Mouse (Mus musculus) E14TG2a.4 (cell line): ENCODE results near the gene Defb23.

Source experiments
- H3K27me3 ChIP-seq: 2 replicates; pipeline ENCODE4 v1.6.1; 2014; ENCODE audit warnings: low read length, control low read depth; ENCODE audit not compliant: insufficient read depth
- H3K36me3 ChIP-seq: 2 replicates; pipeline ENCODE4 v1.6.1; 2014; ENCODE audit warnings: low read length, control low read depth; ENCODE audit not compliant: insufficient read depth
- H3K4me1 ChIP-seq: replicated peaks from 2 replicates; pipeline ENCODE4 v1.6.1; 2014; ENCODE audit warnings: low read depth, low read length, control low read depth
- H3K4me3 ChIP-seq: replicated peaks from 2 replicates; pipeline ENCODE4 v1.5.1; 2014; ENCODE audit warnings: mild to moderate bottlenecking, low read length
- H3K9me3 ChIP-seq: 2 replicates; pipeline ENCODE4 v1.6.1; 2014; ENCODE audit warnings: low read length, control low read depth
- CTCF ChIP-seq: conservative IDR thresholded peaks from 2 replicates; pipeline ENCODE4 v1.5.1; 2014; ENCODE audit warnings: low read length
- NANOG ChIP-seq: IDR thresholded peaks from 2 replicates; pipeline ENCODE4 v1.6.1; 2014; ENCODE audit warnings: borderline replicate concordance, low read length, mixed read lengths
- POU5F1 ChIP-seq: IDR thresholded peaks from 2 replicates; pipeline ENCODE4 v1.6.1; 2014; ENCODE audit warnings: low read length, borderline replicate concordance

The Defb23 gene

GRCm38 (mm10) chr2:152487024-152487423, 22.6 kb upstream of the Defb23 start:
- TF ChIP-seq CTCF, result peak; percentile 97
- no peak for TF ChIP-seq POU5F1
- no peak overlapping the region for H3K4me3 ChIP-seq

GRCm38 (mm10) chr2:152481726-152482125, 17.3 kb upstream of the Defb23 start:
- Histone ChIP-seq H3K36me3 (no peaks in the 10 kb centered on the region), H3K9me3 (peaks cover 21% of the 10 kb centered on the region), H3K4me1 (no peaks in the 10 kb centered on the region), H3K27me3 (no peaks in the 10 kb centered on the region), H3K4me3 (no peak overlapping the region)
- TF ChIP-seq POU5F1 (no peak), NANOG (no peak), CTCF (no peak)

More at GRCm38 (mm10) chr2:152487024-152487423, 22.6 kb upstream of the Defb23 start:
- Histone ChIP-seq H3K9me3 (peaks cover 21% of the 10 kb centered on the region), H3K4me1 (no peaks in the 10 kb centered on the region), H3K36me3 (no peaks in the 10 kb centered on the region), H3K27me3 (no peaks in the 10 kb centered on the region; the same call in 1 of the 2 replicates)

- no peaks in the 10 kb centered on the region for H3K27me3 ChIP-seq
- no peaks in the 10 kb centered on the region for H3K36me3 ChIP-seq
- H3K4me3 ChIP-seq, result no peak overlapping the region
- no peaks in the 10 kb centered on the region for H3K4me1 ChIP-seq
- no peak for TF ChIP-seq NANOG
- TF ChIP-seq CTCF, result no peak
- no peak for TF ChIP-seq POU5F1
- peaks cover 18% of the 10 kb centered on the region for H3K9me3 ChIP-seq
Measured at GRCm38 (mm10) chr2:152480881-152481280, 16.5 kb upstream of the Defb23 start.

GRCm38 (mm10) chr2:152476763-152477162, 12.3 kb upstream of the Defb23 start, which contains the start of gene Defb20:
Defb20 (plus strand) TSS chr2:152477063.
- H3K4me3 ChIP-seq, result no peak within 1 kb of the TSS
- no peaks in the 10 kb centered on the region for H3K4me1 ChIP-seq
- no peaks in the 10 kb centered on the region for H3K27me3 ChIP-seq
- H3K36me3 ChIP-seq, result no peaks in the 10 kb centered on the region
- H3K9me3 ChIP-seq, result no peaks in the 10 kb centered on the region
- TF ChIP-seq POU5F1, result no peak

- TF ChIP-seq NANOG (no peak), POU5F1 (no peak)
- Histone ChIP-seq H3K36me3 (no peaks in the 10 kb centered on the region), H3K4me3 (no peak overlapping the region), H3K27me3 (no peaks in the 10 kb centered on the region), H3K4me1 (peaks cover 4% of the 10 kb centered on the region; the same call in 1 of the 2 replicates), H3K9me3 (no peaks in the 10 kb centered on the region)
Measured at GRCm38 (mm10) chr2:152472434-152472833, 8.0 kb upstream of the Defb23 start.

GRCm38 (mm10) chr2:152470973-152471372, 6.6 kb upstream of the Defb23 start:
- H3K4me1 ChIP-seq, result peaks cover 4% of the 10 kb centered on the region; the same call in 1 of the 2 replicates
- H3K9me3 ChIP-seq, result no peaks in the 10 kb centered on the region
- H3K27me3 ChIP-seq, result no peaks in the 10 kb centered on the region
- H3K36me3 ChIP-seq, result no peaks in the 10 kb centered on the region
- TF ChIP-seq NANOG (no peak), POU5F1 (no peak), CTCF (peak; percentile 92)
- no peak overlapping the region for H3K4me3 ChIP-seq

GRCm38 (mm10) chr2:152459241-152459640, 5.2 kb downstream of the Defb23 start:
- no peak for TF ChIP-seq POU5F1
- TF ChIP-seq NANOG, result no peak
- TF ChIP-seq CTCF, result no peak
- Histone ChIP-seq H3K9me3 (no peaks in the 10 kb centered on the region), H3K4me1 (no peaks in the 10 kb centered on the region), H3K4me3 (no peak overlapping the region), H3K36me3 (no peaks in the 10 kb centered on the region), H3K27me3 (peaks cover 23% of the 10 kb centered on the region)

- Histone ChIP-seq H3K27me3 (peaks cover 12% of the 10 kb centered on the region; the same call in 1 of the 2 replicates), H3K36me3 (no peaks in the 10 kb centered on the region), H3K4me3 (no peak overlapping the region), H3K9me3 (no peaks in the 10 kb centered on the region), H3K4me1 (peaks cover 10% of the 10 kb centered on the region)
- no peak for TF ChIP-seq POU5F1
- TF ChIP-seq NANOG, result no peak
- no peak for TF ChIP-seq CTCF
Measured at GRCm38 (mm10) chr2:152452101-152452781, 12.2 kb downstream of the Defb23 start.

GRCm38 (mm10) chr2:152450241-152450640, 14.2 kb downstream of the Defb23 start:
- TF ChIP-seq CTCF (peak; percentile 66), NANOG (no peak)
- H3K36me3 ChIP-seq, result no peaks in the 10 kb centered on the region
- no peak overlapping the region for H3K4me3 ChIP-seq
- H3K9me3 ChIP-seq, result no peaks in the 10 kb centered on the region
- peaks cover 18% of the 10 kb centered on the region for H3K27me3 ChIP-seq
- peaks cover 10% of the 10 kb centered on the region for H3K4me1 ChIP-seq
